Comparison of ENCODE assay signal across 23 mouse cellular contexts in the genomic region with DNA sequence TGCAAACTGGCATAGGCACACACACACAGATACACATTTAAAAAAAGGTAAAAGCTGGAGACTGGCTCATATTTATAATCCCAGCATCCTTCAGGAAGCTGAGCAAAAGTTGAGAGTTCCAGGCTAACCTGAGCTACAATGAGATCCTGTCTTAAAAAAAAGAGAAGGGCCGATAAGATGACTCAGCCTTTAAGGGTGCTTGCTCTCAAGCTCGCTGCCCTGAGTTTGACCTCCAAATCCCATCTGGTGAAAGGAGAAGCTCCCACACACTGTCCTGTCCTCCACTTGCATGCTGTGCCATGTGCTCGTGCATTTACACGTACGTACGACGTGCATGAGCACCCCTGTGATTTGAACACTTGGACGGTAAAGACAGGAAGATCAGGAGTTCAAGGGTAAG. TPM values are rescaled to one million over a fixed set of nuclear protein-coding genes. Genes with fewer than 3 reads are reported as not detected.
DNase-seq lines count a peak whose midpoint lies in the region; ATAC-seq and TF ChIP-seq lines count a peak whose summit lies in the region.
"Had no signal": no experiment of that assay in that cellular context is flagged by ENCODE, and none has a peak within 500 bp of the region (broad histone marks: within the 10 kb centered on the region; RNA-seq: fewer than 3 reads in every experiment).

No protein-coding gene starts in this region.

- H3K79me2 ChIP-seq in myocyte (ENCODE audit: control insufficient read depth, insufficient read depth) = no peaks in the 10 kb centered on the region

- H3K4me3 ChIP-seq in liver, embryonic 14.5 days (ENCODE audit: insufficient read depth in 1 of 2, low read depth in 2 of 2, low read length in 2 of 2) = no peak overlapping the region
- H3K4me3 ChIP-seq in liver, embryonic 11.5 days (ENCODE audit: low read depth, low read length) = no peak overlapping the region
- H3K4me3 ChIP-seq in myocyte = peak overlapping the region; percentile 42

- no peak overlapping the region; the same call in 1 of the 2 replicates for H3K4me2 ChIP-seq in liver, embryonic 14.5 days (ENCODE audit: low read depth)
- no peak overlapping the region; the same call in 1 of the 2 replicates for H3K4me2 ChIP-seq in liver, embryonic 11.5 days
- no peak overlapping the region for H3K4me2 ChIP-seq in myocyte (ENCODE audit: low read depth)

- no peak for TF ChIP-seq CTCF in liver, embryonic 14.5 days (IDR thresholded peaks at IDR 0.05; ENCODE audit: low read depth)

- no peak overlapping the region for H3ac ChIP-seq in myocyte (ENCODE audit: control insufficient read depth, insufficient read length)

- peaks cover 4% of the 10 kb centered on the region for H3K27me3 ChIP-seq in liver, embryonic 14.5 days (ENCODE audit: control insufficient read depth, insufficient read depth, low read length)
- peaks cover 25% of the 10 kb centered on the region for H3K27me3 ChIP-seq in liver, embryonic 11.5 days (replicated peaks; ENCODE audit: control insufficient read depth, insufficient read depth, low read length)
- no peaks in the 10 kb centered on the region for H3K27me3 ChIP-seq in myocyte (ENCODE audit: control insufficient read depth, insufficient read depth, insufficient read length)
- H3K27me3 ChIP-seq: Patski had no signal

- H3K36me3 ChIP-seq in liver, embryonic 14.5 days (replicated peaks; ENCODE audit: control insufficient read depth, insufficient read depth, low read depth) = peaks cover 26% of the 10 kb centered on the region
- H3K36me3 ChIP-seq in liver, embryonic 11.5 days (ENCODE audit: control insufficient read depth, insufficient read depth, low read length) = peaks cover 12% of the 10 kb centered on the region; the same call in 1 of the 2 replicates
- no peaks in the 10 kb centered on the region for H3K36me3 ChIP-seq in myocyte (ENCODE audit: control insufficient read depth, insufficient read depth)
- H3K36me3 ChIP-seq: heart, embryonic 15.5 days had no signal

- no peak for TF ChIP-seq POLR2A in myocyte (IDR thresholded peaks at IDR 0.05; ENCODE audit: insufficient read length, low read depth)

- peaks cover 4 to 22% of the 10 kb centered on the region in 2 experiments for H3K4me1 ChIP-seq in liver, embryonic 14.5 days (replicated peaks; ENCODE audit: control insufficient read depth in 2 of 2, insufficient read depth in 2 of 2, low read length in 1 of 2)
- H3K4me1 ChIP-seq in liver, embryonic 11.5 days (replicated peaks; ENCODE audit: control insufficient read depth, insufficient read depth, low read length) = peaks cover 26% of the 10 kb centered on the region

- no peak for TF ChIP-seq EP300 in liver, embryonic 14.5 days (IDR thresholded peaks at IDR 0.05; ENCODE audit: low read depth)

- ATAC-seq in liver, embryonic 14.5 days (ENCODE audit: insufficient read depth) = no peak
- ATAC-seq in liver, embryonic 11.5 days (replicated peaks; ENCODE audit: low FRiP score) = no peak
- ATAC-seq in megakaryocyte, adult 5-6 weeks (ENCODE audit: poor library complexity, severe bottlenecking) = no peak
- ATAC-seq: forebrain, postnatal 0 days; intestine, embryonic 16.5 days; Patski had no signal

- peak overlapping the region; percentile 20 for H3K27ac ChIP-seq in liver, embryonic 14.5 days
- H3K27ac ChIP-seq in liver, embryonic 11.5 days (ENCODE audit: low read depth, low read length) = no peak overlapping the region; the same call in 1 of the 2 replicates
- H3K27ac ChIP-seq: forebrain, embryonic 12.5 days; heart, embryonic 15.5 days; hindbrain, embryonic 15.5 days had no signal

- WGBS in liver, embryonic 14.5 days (ENCODE audit: insufficient replicate concordance) = 57% methylated on average over 8 of the region's 8 CpGs
- 63% methylated on average over 8 of the region's 8 CpGs for WGBS in liver, embryonic 11.5 days

- DNase-seq in cerebellum, adult 9-11 months = peak; percentile 27
- no peak for DNase-seq in cerebellum, adult 11 months
- DNase-seq in liver, embryonic 14.5 days (ENCODE audit: low read depth in 3 of 3, low spot score in 3 of 3) = no peak
- no peak for DNase-seq in liver, embryonic 11.5 days (ENCODE audit: low spot score)
- peak; percentile 77 for DNase-seq in R1 (ENCODE audit: low read depth, low spot score)
- no peak for DNase-seq in heart, postnatal 4 days
- DNase-seq: adrenal gland, postnatal 10 days; cerebellum, adult 18-20 months; cerebellum, postnatal 10 days; forebrain, postnatal 0 days; gastrocnemius, postnatal 14 days; heart, adult 2 months; heart, postnatal 14 days had no signal

- no peak overlapping the region for H3K9ac ChIP-seq in liver, embryonic 14.5 days (replicated peaks)
- no peak overlapping the region for H3K9ac ChIP-seq in liver, embryonic 11.5 days (ENCODE audit: low read depth, low read length)
- H3K9ac ChIP-seq: forebrain, embryonic 12.5 days; forebrain, postnatal 0 days; hindbrain, embryonic 15.5 days had no signal

- H3K9me3 ChIP-seq in liver, embryonic 14.5 days (ENCODE audit: control insufficient read depth, low read length) = no peaks in the 10 kb centered on the region
- no peaks in the 10 kb centered on the region for H3K9me3 ChIP-seq in liver, embryonic 11.5 days (ENCODE audit: control insufficient read depth, low read length)
- H3K9me3 ChIP-seq: embryonic facial prominence, embryonic 10.5 days; forebrain, embryonic 12.5 days; heart, embryonic 15.5 days; hindbrain, embryonic 10.5 days; hindbrain, embryonic 15.5 days had no signal

TF ChIP-seq in myocyte, 11 proteins besides CTCF, POLR2A, EP300 and RAD21:
- TF ChIP-seq USF1 (IDR thresholded peaks at IDR 0.05; ENCODE audit: low read depth) (no peak), E2F4 (IDR thresholded peaks at IDR 0.05; ENCODE audit: insufficient read depth) (no peak), TCF12 (IDR thresholded peaks at IDR 0.05; ENCODE audit: insufficient read depth, poor library complexity, severe bottlenecking) (no peak), CEBPB (IDR thresholded peaks at IDR 0.05; ENCODE audit: insufficient read depth, poor library complexity, severe bottlenecking) (no peak), MAX (IDR thresholded peaks at IDR 0.05; ENCODE audit: low read depth) (no peak), REST (IDR thresholded peaks at IDR 0.05; ENCODE audit: insufficient read depth, insufficient read length) (no peak), POLR2AphosphoS2 (IDR thresholded peaks at IDR 0.05; ENCODE audit: insufficient read length, low read depth) (no peak), TCF3 (IDR thresholded peaks at IDR 0.05; ENCODE audit: insufficient read length, low read depth) (no peak), MYOG (IDR thresholded peaks at IDR 0.05; ENCODE audit: control insufficient read depth in 1 of 3, insufficient read depth in 1 of 3, insufficient read length in 2 of 3, low read depth in 2 of 3) (no peak), SRF (IDR thresholded peaks at IDR 0.05; ENCODE audit: control insufficient read depth, insufficient read length, low read depth) (no peak), MYOD1 (IDR thresholded peaks at IDR 0.05; ENCODE audit: control insufficient read depth in 1 of 3, insufficient read length in 2 of 3, low read depth in 2 of 3) (no peak)

RNA-seq across cellular contexts. Expression of a gene that starts 0.9 kb away (rescaled TPM):
- 9.6 and 11.0 TPM in 2 replicates for polyA plus RNA-seq in liver, embryonic 14.5 days (2012; rRNA removed)
- 8.4 and 8.5 TPM in 2 replicates for polyA plus RNA-seq in liver, embryonic 14.5 days (2014; fragmentation: Nextera tagmentation; extraction: Ambion mirVana)
- 11.5 and 12.7 TPM in 2 replicates for polyA plus RNA-seq in liver, embryonic 11.5 days (2014; fragmentation: Nextera tagmentation; extraction: Ambion mirVana)
- 9.2 TPM for polyA plus RNA-seq in myocyte (2012; fragmentation: generic; extraction: Trizol)
- total RNA-seq in heart, postnatal 4 days (2021) = 1 to 10 TPM; 6.0 to 7.1 TPM
- 15.2 and 30.1 TPM in 2 replicates for total RNA-seq in megakaryocyte, adult 5-6 weeks (2015)
- 27.4 and 39.0 TPM in 2 replicates for total RNA-seq in megakaryocyte, adult 5-6 weeks (2017)

RNA-seq across cellular contexts. Expression of a gene that starts 5.8 kb away (rescaled TPM):
- polyA plus RNA-seq in liver, embryonic 14.5 days (2012; rRNA removed) = 209 and 251 TPM in 2 replicates
- 522 and 566 TPM in 2 replicates for polyA plus RNA-seq in liver, embryonic 14.5 days (2014; fragmentation: Nextera tagmentation; extraction: Ambion mirVana)
- polyA plus RNA-seq in liver, embryonic 11.5 days (2014; fragmentation: Nextera tagmentation; extraction: Ambion mirVana) = 458 and 504 TPM in 2 replicates
- 0.10 TPM for polyA plus RNA-seq in myocyte (2012; fragmentation: generic; extraction: Trizol)
- under 1 TPM in 1 of 2 experiments, not detected in 1; 0.23 TPM for total RNA-seq in heart, postnatal 4 days (2021)
- 2.0 and 5.2 TPM in 2 replicates for total RNA-seq in megakaryocyte, adult 5-6 weeks (2015)
- 1.8 and 8.7 TPM in 2 replicates for total RNA-seq in megakaryocyte, adult 5-6 weeks (2017)
- total RNA-seq: forebrain, postnatal 0 days; gastrocnemius, adult 18-20 months; heart, postnatal 14 days had no signal

RNA-seq across cellular contexts. Expression of a gene that starts 13.8 kb away (rescaled TPM):
- 27.1 and 31.4 TPM in 2 replicates for polyA plus RNA-seq in liver, embryonic 14.5 days (2012; rRNA removed)
- polyA plus RNA-seq in liver, embryonic 14.5 days (2014; fragmentation: Nextera tagmentation; extraction: Ambion mirVana) = 38.9 and 42.7 TPM in 2 replicates
- 53.5 and 56.7 TPM in 2 replicates for polyA plus RNA-seq in liver, embryonic 11.5 days (2014; fragmentation: Nextera tagmentation; extraction: Ambion mirVana)
- polyA plus RNA-seq in myocyte (2012; fragmentation: generic; extraction: Trizol) = 20.9 TPM
- 10 to 100 TPM; 29.7 to 33.0 TPM for total RNA-seq in heart, postnatal 4 days (2021)
- total RNA-seq in megakaryocyte, adult 5-6 weeks (2015) = 7.4 and 8.8 TPM in 2 replicates
- total RNA-seq in megakaryocyte, adult 5-6 weeks (2017) = 9.7 and 11.9 TPM in 2 replicates

RNA-seq across cellular contexts. Expression of a gene that starts 29.7 kb away (rescaled TPM):
- polyA plus RNA-seq in liver, embryonic 14.5 days (2012; rRNA removed) = 0.06 and 0.21 TPM in 2 replicates
- polyA plus RNA-seq in liver, embryonic 14.5 days (2014; fragmentation: Nextera tagmentation; extraction: Ambion mirVana) = 0.08 and 0.14 TPM in 2 replicates
- 0.14 and 0.29 TPM in 2 replicates for polyA plus RNA-seq in liver, embryonic 11.5 days (2014; fragmentation: Nextera tagmentation; extraction: Ambion mirVana)
- polyA plus RNA-seq in myocyte (2012; fragmentation: generic; extraction: Trizol) = not detected
- under 1 TPM; 0.09 to 0.24 TPM for total RNA-seq in heart, postnatal 4 days (2021)
- 0.02 TPM in 1 of 2 replicates, not detected in the other for total RNA-seq in megakaryocyte, adult 5-6 weeks (2015)
- 0.07 and 0.08 TPM in 2 replicates for total RNA-seq in megakaryocyte, adult 5-6 weeks (2017)
- total RNA-seq: heart, postnatal 14 days had no signal

RNA-seq across cellular contexts. Expression of a gene that starts 35.6 kb away (rescaled TPM):
- polyA plus RNA-seq in liver, embryonic 14.5 days (2012; rRNA removed) = 16.7 and 26.4 TPM in 2 replicates
- polyA plus RNA-seq in liver, embryonic 14.5 days (2014; fragmentation: Nextera tagmentation; extraction: Ambion mirVana) = 78.2 and 80.2 TPM in 2 replicates
- polyA plus RNA-seq in liver, embryonic 11.5 days (2014; fragmentation: Nextera tagmentation; extraction: Ambion mirVana) = 144 and 160 TPM in 2 replicates
- 2.3 TPM for polyA plus RNA-seq in myocyte (2012; fragmentation: generic; extraction: Trizol)
- total RNA-seq in heart, postnatal 4 days (2021) = 10 to 100 TPM; 10.5 to 12.7 TPM
- 67.7 and 97.1 TPM in 2 replicates for total RNA-seq in megakaryocyte, adult 5-6 weeks (2015)
- total RNA-seq in megakaryocyte, adult 5-6 weeks (2017) = 46.2 and 47.5 TPM in 2 replicates

Comparison
In these comparisons a context has a peak if more than half of its experiments do, and no peak if none do; other contexts are left out.
1. DNase-seq: peak in cerebellum, adult 9-11 months (single experiment) and R1 (single experiment); none in cerebellum, adult 11 months (single experiment), liver, embryonic 14.5 days (0 of 3), liver, embryonic 11.5 days (single experiment) and heart, postnatal 4 days (single experiment).
2. RNA of a gene that starts 5.8 kb away (polyA plus RNA-seq): 209 to 566 TPM in liver, embryonic 14.5 days and 458 to 504 TPM in liver, embryonic 11.5 days; 0.10 TPM in myocyte (single experiment); every median in the first group is over 100 times any median in the second.